Mouse (Mus musculus) stomach, embryonic 16.5 days (tissue): ENCODE measurements around the gene Gp1bb. TPM values are rescaled to one million over a fixed set of nuclear protein-coding genes. Genes with fewer than 3 reads are reported as not detected.
A peak's percentile ranks its signal among the peaks of the same experiment; 100 is the strongest.

Experiments
- ATAC-seq: fragments of 200-750 bp; cut with Nextera tagmentation; 2 replicates; pipeline ENCODE4 v1.8.0; 2017; ENCODE audit warnings: moderate number of reproducible peaks, moderate TSS enrichment; ENCODE audit not compliant: insufficient read depth, low FRiP score
- H3K27ac ChIP-seq: fragments of 300-500 bp; sonication (generic); 2 replicates; pipeline ENCODE4 v1.5.1; 2014; ENCODE audit warnings: low read length
- H3K27me3 ChIP-seq: fragments of 300-500 bp; sonication (generic); 2 replicates; pipeline ENCODE4 v1.6.1; 2014; ENCODE audit warnings: low read length, control low read depth, mixed read lengths; ENCODE audit not compliant: control insufficient read depth, insufficient read depth
- H3K36me3 ChIP-seq: fragments of 300-500 bp; sonication (generic); 2 replicates; pipeline ENCODE4 v1.6.1; 2014; ENCODE audit warnings: low read length; ENCODE audit not compliant: control insufficient read depth, insufficient read depth
- H3K4me1 ChIP-seq: fragments of 300-500 bp; sonication (generic); 2 replicates; pipeline ENCODE4 v1.6.1; 2014; ENCODE audit warnings: low read length, control low read depth, mixed read lengths; ENCODE audit not compliant: control insufficient read depth, insufficient read depth
- H3K4me2 ChIP-seq: fragments of 300-500 bp; sonication (generic); 2 replicates; pipeline ENCODE4 v1.6.1; 2014; ENCODE audit warnings: low read depth, low read length, mixed read lengths
- H3K4me3 ChIP-seq: fragments of 300-500 bp; sonication (generic); replicated peaks from 2 replicates; pipeline ENCODE4 v1.5.1; 2014; ENCODE audit warnings: mild to moderate bottlenecking, low read length
- H3K9ac ChIP-seq: fragments of 300-500 bp; sonication (generic); 2 replicates; pipeline ENCODE4 v1.6.1; 2014; ENCODE audit warnings: low read length
- H3K9me3 ChIP-seq: fragments of 300-500 bp; sonication (generic); replicated peaks from 2 replicates; pipeline ENCODE4 v1.6.1; 2016; ENCODE audit warnings: low read length, control low read depth; ENCODE audit not compliant: control insufficient read depth
- WGBS: fragments of 180-500 bp; shearing (Covaris S2); extraction: QIAGEN DNeasy Blood & Tissue Kit; methylation state at CpG from one replicate; pipeline ENCODE4 v1.1.7; 2014; 5-methylcytosine and 5-hydroxymethylcytosine counted together
- polyA plus RNA-seq: library from polyadenylated mRNA; unstranded; fragments of >200 nt; fragmentation: Nextera tagmentation; extraction: Ambion mirVana; gene quantifications from 2 replicates; pipeline ENCODE4 v1.2.1, GENCODE M21; 2015

Gp1bb gene
- polyA plus RNA-seq, 1 experiment from 2014 or later = 0.68 TPM

GRCm38 (mm10) chr16:18619110-18619509 is 3.1 kb downstream of the Gp1bb start:
- Histone ChIP-seq H3K4me2 (no peak overlapping the region), H3K4me3 (no peak overlapping the region), H3K4me1 (peaks cover 15% of the 10 kb centered on the region), H3K9ac (no peak overlapping the region), H3K27me3 (peaks cover 63% of the 10 kb centered on the region), H3K27ac (no peak overlapping the region), H3K36me3 (no peaks in the 10 kb centered on the region), H3K9me3 (no peaks in the 10 kb centered on the region)
- 75% methylated on average over 4 of the region's 4 CpGs for WGBS
- no peak for ATAC-seq

GRCm38 (mm10) chr16:18618297-18618696 is 3.9 kb downstream of the Gp1bb start:
- 59% methylated on average over 2 of the region's 2 CpGs for WGBS
- H3K27ac ChIP-seq = no peak overlapping the region
- no peak for ATAC-seq
- H3K36me3 ChIP-seq = no peaks in the 10 kb centered on the region
- H3K4me3 ChIP-seq = no peak overlapping the region
- peaks cover 15% of the 10 kb centered on the region for H3K4me1 ChIP-seq
- H3K9me3 ChIP-seq = no peaks in the 10 kb centered on the region
- H3K4me2 ChIP-seq = no peak overlapping the region
- no peak overlapping the region for H3K9ac ChIP-seq
- H3K27me3 ChIP-seq = peaks cover 55% of the 10 kb centered on the region

GRCm38 (mm10) chr16:18617370-18618065 is 4.7 kb downstream of the Gp1bb start:
- Histone ChIP-seq H3K4me2 (peak overlapping the region; percentile 48), H3K27me3 (peaks cover 47% of the 10 kb centered on the region), H3K4me1 (peaks cover 15% of the 10 kb centered on the region), H3K9me3 (no peaks in the 10 kb centered on the region), H3K36me3 (no peaks in the 10 kb centered on the region), H3K27ac (no peak overlapping the region), H3K4me3 (peak overlapping the region; percentile 28), H3K9ac (peak overlapping the region; percentile 2; the same call in 1 of the 2 replicates)
- ATAC-seq = peak; percentile 45; the same call in 1 of the 2 replicates
- 2% methylated on average over 27 of the region's 27 CpGs for WGBS

DNA sequence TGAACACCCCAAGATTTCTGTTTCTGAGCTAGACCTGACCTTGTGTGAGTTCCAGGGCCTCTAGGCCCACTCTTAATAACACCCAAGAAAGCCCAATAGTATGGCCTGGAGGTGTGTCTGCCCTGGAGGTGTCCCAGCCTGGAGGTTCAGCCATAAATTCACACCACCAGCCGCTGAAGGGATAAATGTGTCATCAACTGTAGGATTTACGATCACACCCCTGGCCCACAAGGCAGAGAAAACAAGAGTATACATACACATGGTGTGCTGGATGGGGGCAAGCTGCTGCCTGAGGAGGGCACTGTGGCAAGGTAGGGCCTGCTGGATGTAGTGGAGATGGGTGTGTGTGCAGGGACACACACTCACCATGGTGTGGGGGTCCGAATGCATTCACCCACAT is 8.9 kb downstream of the Gp1bb start:
- ATAC-seq = no peak
- H3K9ac ChIP-seq = no peak overlapping the region
- 78% methylated on average over 3 of the region's 3 CpGs for WGBS
- H3K27ac ChIP-seq = no peak overlapping the region
- no peaks in the 10 kb centered on the region for H3K36me3 ChIP-seq
- peaks cover 5% of the 10 kb centered on the region; the same call in 1 of the 2 replicates for H3K27me3 ChIP-seq
- H3K4me1 ChIP-seq = peaks cover 6% of the 10 kb centered on the region
- no peak overlapping the region for H3K4me3 ChIP-seq
- H3K9me3 ChIP-seq = no peaks in the 10 kb centered on the region
- no peak overlapping the region for H3K4me2 ChIP-seq

DNA sequence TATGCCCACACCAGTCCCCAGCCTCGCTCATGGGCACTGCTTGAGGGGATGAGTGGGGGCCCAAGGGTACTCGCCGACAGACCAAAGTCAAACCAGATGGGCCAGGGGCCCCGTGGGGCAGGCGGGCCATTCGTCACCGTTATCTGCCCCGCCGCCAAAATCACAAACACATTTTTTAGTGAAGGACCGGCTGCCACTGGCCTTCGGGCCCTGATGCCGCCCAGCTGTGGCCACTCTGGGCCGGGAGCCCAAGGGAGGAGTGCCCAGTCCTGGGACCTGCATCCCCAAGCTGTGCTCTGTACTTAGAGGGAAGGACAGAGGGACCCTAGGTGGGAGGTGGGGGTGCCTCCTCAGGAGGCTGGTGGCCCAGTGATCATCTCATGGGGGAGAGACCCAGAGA is 10.5 kb downstream of the Gp1bb start:
- Histone ChIP-seq H3K9ac (peak overlapping the region; percentile 5; the same call in 1 of the 2 replicates), H3K9me3 (no peaks in the 10 kb centered on the region), H3K4me2 (no peak overlapping the region), H3K4me1 (no peaks in the 10 kb centered on the region), H3K27me3 (no peaks in the 10 kb centered on the region), H3K27ac (no peak overlapping the region), H3K4me3 (no peak overlapping the region), H3K36me3 (no peaks in the 10 kb centered on the region)
- ATAC-seq = no peak
- WGBS = 36% methylated on average over 13 of the region's 13 CpGs

DNA sequence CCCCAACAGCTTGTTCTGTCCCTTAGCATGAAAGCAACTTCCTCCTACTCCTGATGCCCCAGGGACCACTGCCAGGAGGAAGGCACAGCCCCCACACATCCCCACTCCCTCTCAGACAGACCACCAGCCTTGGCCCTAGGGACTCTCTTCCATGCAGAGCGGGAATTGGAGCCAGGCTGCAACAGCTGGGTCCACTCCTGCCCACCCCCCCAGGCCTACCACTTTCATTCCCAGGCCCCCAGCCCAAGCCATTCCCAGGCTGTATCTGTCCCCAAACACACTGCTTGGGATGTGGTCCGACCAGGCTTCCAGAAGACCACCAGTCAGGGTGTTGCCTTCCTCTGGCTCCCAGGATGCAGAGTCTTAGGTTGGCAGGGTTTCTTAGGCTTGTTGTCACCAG is 13.1 kb downstream of the Gp1bb start:
- 68% methylated on average over 2 of the region's 2 CpGs for WGBS
- ATAC-seq = no peak
- Histone ChIP-seq H3K27me3 (no peaks in the 10 kb centered on the region), H3K4me2 (no peak overlapping the region), H3K9me3 (no peaks in the 10 kb centered on the region), H3K4me3 (no peak overlapping the region), H3K9ac (no peak overlapping the region), H3K4me1 (peaks cover 13% of the 10 kb centered on the region), H3K27ac (no peak overlapping the region), H3K36me3 (no peaks in the 10 kb centered on the region)

- H3K4me2 ChIP-seq = peak overlapping the region; percentile 31; the same call in 1 of the 2 replicates
- 17% methylated on average over 11 of the region's 11 CpGs for WGBS
- H3K9me3 ChIP-seq = no peaks in the 10 kb centered on the region
- peaks cover 19% of the 10 kb centered on the region for H3K4me1 ChIP-seq
- H3K4me3 ChIP-seq = no peak overlapping the region
- no peaks in the 10 kb centered on the region for H3K27me3 ChIP-seq
- no peaks in the 10 kb centered on the region for H3K36me3 ChIP-seq
- no peak overlapping the region for H3K27ac ChIP-seq
- 0 out of 2 replicates have a peak overlapping the region, but pooled peaks have one; percentile 31 for H3K9ac ChIP-seq
- no peak for ATAC-seq
These were observed 14.0 kb downstream of the Gp1bb start for GRCm38 (mm10) chr16:18608226-18608625.

DNA sequence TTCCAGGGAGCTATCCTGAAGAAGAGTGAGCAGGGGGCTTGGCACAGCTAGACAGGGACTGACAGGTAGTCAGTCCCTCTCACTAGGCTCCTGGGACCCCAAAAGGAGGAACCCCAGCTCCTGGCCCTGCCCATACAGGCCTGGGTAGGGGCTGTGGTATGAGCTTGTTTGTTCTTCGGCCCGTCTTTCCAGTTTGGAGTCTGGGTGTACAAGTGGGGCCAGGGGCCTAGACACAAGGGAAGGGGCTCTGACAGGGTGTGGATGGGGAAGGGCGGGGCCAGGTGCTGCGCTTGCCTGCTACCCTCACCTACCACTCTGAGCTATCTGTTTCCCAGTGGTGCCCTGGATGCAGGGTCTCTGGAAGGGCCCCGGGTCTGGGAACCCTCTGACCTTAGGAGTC is 16.5 kb downstream of the Gp1bb start:
- H3K27ac ChIP-seq = no peak overlapping the region; the same call in 1 of the 2 replicates
- H3K9ac ChIP-seq = no peak overlapping the region
- H3K4me1 ChIP-seq = peaks cover 23% of the 10 kb centered on the region
- ATAC-seq = peak; percentile 62; the same call in 1 of the 2 replicates
- no peaks in the 10 kb centered on the region for H3K36me3 ChIP-seq
- whole genome bisulfite sequencing = 77% methylated on average over 5 of the region's 5 CpGs
- H3K4me3 ChIP-seq = no peak overlapping the region
- no peaks in the 10 kb centered on the region for H3K27me3 ChIP-seq
- H3K9me3 ChIP-seq = no peaks in the 10 kb centered on the region
- peak overlapping the region; percentile 6; the same call in 1 of the 2 replicates for H3K4me2 ChIP-seq

- peak overlapping the region; percentile 0; the same call in 1 of the 2 replicates for H3K9ac ChIP-seq
- no peaks in the 10 kb centered on the region for H3K36me3 ChIP-seq
- no peak overlapping the region for H3K4me2 ChIP-seq
- no peaks in the 10 kb centered on the region for H3K9me3 ChIP-seq
- H3K4me3 ChIP-seq = no peak overlapping the region
- H3K27me3 ChIP-seq = no peaks in the 10 kb centered on the region
- no peak overlapping the region for H3K27ac ChIP-seq
- 41% methylated on average over 8 of the region's 8 CpGs for WGBS
- H3K4me1 ChIP-seq = peaks cover 23% of the 10 kb centered on the region
- ATAC-seq = peak; percentile 24; the same call in 1 of the 2 replicates
These were observed 17.9 kb downstream of the Gp1bb start for GRCm38 (mm10) chr16:18604267-18604701.
